Mouse (Mus musculus) hematopoietic stem cell, adult 5-6 weeks (primary cell): Measurements from ENCODE around the gene Ctnnbl1. TPM values are rescaled to one million over a fixed set of nuclear protein-coding genes. Genes with fewer than 3 reads are reported as not detected.

Source experiments
- ATAC-seq, 2 experiments: fragments of 125-278 bp in 1 of 2; replicated peaks in 1 of 2; 2 replicates each; pipeline ENCODE4 v1.8.0; 2016 to 2017; ENCODE audit warnings: inconsistent platforms in 2 of 2, mild to moderate bottlenecking in 2 of 2, moderate number of reproducible peaks in 2 of 2, low read depth in 1 of 2, moderate TSS enrichment in 1 of 2; ENCODE audit not compliant: low FRiP score in 2 of 2, poor library complexity in 2 of 2, severe bottlenecking in 2 of 2, insufficient read depth in 1 of 2, low TSS enrichment in 1 of 2
- total RNA-seq: library from RNA; stranded (forward); fragments of 172-1452, 232-1000 nt; gene quantifications from 2 replicates; pipeline ENCODE4 v1.2.3, GENCODE M21; 2017

The Ctnnbl1 gene
- total RNA-seq, 1 experiment from 2014 or later = 52.5 TPM

DNA sequence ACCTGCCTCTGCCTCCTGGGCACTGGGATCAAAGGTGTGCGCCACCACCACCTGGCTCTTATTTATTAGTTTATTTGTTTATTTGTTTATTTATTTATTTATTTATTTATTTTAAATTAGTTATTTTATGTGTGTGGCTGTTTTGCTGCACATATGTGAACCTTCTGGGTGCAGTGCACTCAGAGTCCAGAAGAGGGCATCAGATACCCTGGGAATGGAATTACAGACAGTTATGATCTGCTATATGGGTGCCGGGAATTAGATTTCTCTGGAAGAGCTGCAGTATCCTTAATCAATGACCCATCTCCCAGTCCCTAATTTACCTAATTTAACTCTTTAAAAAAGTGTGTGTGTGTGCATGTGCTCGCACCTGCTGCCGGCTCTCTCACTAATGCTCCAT is 8.5 kb downstream of the Ctnnbl1 start:
- ATAC-seq = no peak

DNA sequence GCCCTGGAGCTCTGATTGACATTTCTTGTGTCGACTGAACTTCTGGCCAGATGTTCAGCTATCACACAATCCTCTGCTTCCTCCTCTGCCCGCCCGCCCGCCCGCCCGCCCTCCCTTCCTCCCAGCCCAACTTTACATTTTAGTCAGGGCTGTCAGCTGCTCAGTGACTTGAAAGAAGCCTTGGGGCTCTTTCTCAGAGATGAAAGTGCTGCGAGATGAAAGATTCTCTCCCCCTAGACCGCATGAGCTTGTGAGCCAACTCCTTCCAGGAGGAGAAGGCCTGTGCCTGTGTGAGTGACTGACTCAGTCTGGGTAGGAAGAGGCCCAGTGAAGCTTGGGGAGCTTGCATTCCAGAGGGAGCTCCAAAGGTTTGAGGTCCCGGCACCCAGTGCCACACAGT is 9.4 kb downstream of the Ctnnbl1 start:
- ATAC-seq = no peak

DNA sequence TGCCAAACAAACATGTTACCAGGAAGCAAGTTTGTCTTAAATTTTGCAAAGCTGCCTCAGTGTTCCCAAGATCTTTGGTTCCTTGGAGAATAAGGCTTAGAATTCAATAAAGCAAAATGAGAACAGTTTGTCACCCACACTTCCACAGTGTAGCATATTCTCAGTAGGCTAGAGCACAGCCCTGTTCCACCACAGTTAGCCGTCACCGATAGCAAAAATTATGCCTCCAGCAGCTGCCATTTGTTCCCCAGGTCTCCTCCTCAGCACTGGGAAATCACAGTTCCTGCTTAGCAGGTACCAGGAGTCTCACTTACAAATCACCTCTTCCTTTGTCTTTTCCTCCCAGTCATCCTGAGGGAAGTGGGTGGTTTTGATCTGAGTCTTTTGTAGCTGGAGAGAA is 10.8 kb downstream of the Ctnnbl1 start:
- ATAC-seq = no peak

DNA sequence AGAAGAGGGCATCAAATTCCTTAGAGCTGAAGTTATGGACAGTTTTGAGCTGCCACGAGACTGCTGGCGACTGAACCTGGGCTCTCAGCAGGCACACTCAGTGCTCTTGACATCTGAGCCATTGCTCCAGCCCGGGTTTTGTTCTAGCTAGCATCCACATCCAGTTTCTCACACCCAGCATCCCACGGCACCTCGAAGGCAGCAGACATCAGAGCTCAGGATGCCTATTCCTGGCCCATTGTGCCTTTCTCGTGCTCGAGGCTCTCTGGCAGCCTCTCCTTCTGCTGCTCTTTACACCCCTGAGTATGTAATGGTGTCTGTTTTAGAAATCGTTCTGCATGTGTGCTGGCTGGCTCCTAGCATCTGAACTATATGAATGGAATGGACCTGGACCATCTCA is 13.3 kb downstream of the Ctnnbl1 start:
- no peak for ATAC-seq

DNA sequence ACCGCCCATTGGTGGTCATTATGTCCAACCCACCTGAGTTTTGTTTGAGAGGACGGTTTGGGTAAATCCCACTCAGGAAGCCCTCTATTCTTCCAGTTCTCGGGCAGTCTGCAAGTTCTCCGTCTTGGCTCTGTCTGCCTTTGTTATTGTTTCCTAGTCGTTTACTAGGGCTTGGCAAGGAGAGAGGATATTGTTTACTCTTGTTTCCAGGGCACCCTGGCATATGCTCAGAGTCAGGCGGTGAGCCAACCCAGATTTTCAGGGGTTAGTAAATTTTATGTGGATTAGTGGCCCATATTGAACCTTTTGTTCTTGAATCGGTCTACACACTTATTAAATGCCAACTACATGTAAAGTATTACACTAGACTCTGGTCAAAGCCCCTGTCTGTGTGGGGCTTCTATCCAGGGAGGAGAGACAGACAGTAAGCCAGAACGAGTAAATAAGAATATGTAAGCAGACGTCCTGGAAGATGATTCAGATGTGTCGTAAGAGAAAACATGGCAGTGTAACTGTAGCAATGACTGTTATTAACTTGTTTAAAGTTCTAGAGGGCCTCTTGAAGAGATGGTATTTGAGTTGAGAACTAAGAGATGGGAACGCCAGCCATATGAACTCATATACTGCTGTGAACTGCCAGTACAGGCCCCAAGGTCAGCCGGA is 13.9 kb downstream of the Ctnnbl1 start:
- ATAC-seq = no peak

DNA sequence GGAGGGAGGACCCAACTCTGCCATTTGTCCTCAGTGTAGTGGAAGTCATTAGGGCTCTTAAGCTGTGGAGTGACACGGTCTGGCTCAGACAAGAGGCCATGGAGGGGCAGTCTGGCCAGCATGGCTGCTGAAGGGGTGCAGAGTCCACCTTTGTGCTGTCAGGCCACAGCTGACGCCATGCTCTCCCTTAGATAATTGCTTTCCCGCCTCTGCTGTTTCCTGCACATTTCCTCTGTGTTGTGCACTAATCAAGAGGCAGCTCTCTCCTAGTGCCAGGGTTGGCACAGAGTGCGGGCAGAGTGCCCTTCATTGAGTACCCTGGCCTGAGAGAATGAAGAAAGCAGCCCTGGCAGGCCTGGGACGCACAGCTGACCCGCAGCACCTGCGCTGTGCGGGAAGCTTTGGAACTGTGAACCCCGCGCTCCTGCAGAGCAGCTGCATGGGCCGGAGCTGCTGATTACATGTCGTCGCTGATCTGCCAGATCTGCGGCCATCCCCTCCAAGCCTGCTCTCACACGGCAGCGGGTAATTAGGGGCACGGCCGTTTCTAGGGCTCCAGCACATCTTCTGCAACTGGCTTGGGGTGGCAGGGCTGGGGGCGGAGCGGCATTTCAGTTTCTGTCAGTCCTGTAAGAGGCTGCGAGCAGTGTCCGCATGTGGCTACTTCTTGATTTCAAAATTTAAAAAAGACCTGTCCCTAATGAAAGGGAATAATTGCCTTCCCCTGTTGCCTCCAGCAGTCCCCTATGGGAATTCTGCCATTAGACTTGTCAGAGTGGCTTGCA is 14.6 kb downstream of the Ctnnbl1 start:
- no peak for ATAC-seq

DNA sequence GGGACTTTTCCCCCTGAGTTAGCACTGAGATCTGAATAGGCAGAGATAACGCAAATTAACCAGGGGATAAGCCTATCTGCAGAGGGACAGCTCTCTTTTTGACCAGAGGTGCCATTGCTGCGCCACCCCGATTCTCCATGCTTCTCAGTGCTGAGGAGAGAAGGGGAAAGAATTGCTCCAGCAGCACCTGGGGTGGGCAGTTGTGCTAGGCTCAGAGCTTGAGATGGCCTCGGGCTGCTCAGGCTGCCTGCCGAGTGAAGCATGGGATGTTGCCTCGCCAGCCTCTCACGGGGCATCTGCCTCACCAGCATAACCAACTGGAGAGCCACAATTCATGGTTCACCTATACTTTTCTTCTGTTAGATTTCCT is 15.2 kb downstream of the Ctnnbl1 start:
- no peak for ATAC-seq

DNA sequence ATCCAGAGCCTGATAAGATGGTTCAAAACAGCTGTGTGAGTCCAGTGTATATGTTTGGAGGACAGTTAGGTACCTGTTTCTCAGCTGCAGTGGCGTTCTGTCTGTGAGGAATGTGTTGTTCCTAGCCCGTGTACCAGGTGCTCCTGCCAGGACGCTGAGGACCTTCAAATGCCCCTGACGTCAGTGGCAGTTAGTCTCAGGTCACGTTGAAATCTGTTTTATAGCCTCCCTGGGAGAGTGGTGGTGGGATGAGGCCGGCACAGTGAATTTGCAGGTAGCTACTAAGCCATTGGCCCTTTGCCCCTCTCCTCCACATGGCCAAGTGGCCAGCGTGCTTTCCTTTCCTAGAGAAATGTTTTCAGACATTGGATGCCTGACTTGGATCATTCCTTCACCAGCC is 18.6 kb downstream of the Ctnnbl1 start:
- ATAC-seq = no peak

DNA sequence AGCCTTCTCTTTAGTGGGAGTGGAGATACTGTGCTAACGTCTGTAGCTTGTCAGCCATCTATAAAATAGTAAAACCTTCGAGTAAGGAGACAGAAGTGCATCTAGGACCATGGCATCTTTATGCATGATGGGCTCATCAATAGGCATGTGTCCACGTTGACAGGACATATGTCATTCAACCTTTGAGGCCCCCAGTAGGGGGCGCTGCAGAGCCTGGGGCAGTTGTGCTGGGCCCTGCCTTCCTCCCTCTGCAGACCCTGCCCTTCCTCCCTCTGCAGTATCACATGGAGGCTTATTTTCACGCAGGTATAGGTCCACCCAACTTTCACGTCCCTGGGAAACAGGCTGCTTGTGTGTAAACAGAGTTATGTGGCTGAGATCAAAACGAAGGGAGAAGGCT is 19.0 kb downstream of the Ctnnbl1 start:
- ATAC-seq = no peak

DNA sequence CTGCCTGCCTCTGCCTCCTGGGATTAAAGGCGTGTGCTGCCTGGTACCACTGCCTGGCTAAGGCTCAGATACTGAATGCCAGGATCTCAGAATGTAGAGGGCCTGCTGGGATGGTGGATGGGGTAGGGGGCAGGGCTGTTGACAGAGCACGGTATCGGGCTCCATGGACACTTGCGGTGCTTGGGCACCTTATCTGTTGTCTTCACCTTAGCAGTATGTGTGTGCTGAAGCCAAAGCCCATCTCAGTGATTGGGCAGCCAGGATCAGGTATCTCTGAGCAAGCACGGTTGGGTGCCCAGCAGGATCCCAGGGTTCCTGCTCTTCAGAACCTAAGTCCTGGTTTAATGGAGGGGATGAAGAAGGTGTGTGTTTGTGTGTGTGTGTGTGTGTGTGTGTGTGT is 21.2 kb downstream of the Ctnnbl1 start:
- ATAC-seq = no peak

DNA sequence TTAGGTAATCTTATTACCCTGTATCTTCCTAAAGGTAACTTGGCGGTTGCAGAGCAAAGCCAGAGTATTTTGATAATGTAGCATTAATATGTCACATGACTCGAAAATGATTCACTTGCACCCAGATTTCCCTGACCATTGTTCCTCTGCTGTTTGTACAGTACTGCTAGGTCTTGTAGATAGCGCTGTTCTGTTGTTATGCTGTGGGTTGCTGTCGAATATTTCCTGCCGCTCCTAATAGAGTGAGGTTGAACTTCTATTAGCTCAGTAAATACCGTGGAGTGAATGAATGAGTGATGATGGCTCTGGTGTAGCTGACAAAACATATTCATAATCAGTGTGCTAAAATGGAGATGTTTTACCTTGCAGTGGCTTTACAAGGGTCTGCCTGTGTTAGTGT is 22.5 kb downstream of the Ctnnbl1 start:
- no peak for ATAC-seq

DNA sequence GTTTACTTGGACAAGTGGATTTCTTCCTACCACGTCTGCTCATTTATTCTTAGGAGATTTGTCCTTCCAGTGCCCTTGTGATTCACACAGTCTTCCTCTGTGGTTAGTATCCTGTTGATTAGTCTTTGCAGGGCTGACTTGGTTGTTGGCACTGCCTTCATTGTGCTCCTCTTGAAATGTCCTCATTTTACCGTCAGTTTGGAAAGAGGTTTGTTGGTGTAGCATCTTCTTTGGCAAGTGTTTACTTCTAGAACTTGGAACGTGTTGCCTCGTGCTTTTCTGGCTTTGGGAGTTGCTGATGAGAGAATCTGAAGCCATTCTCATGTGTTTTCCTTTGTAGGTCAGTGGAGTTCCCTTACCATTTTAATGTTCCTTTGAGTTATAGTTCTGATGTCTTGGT is 25.7 kb downstream of the Ctnnbl1 start:
- ATAC-seq = no peak

DNA sequence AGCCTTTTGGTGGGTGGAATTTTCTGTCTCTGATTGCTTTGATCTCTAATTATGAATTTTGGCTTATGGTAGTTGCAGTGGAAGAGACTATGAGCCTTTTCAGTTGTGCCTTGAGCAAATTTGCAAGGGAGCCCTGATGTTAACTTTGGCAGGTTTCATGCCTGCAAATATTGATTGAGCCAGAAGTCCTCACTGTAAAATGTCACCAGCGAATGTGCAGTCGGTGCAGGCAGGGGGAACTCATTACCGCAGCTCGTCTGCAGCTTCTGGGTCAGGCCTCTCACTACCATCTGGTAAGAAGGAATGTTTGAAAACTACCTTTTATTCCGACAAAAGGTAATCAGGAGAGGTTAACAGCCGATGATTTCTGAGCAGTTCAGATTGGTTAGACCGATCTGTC is 29.4 kb downstream of the Ctnnbl1 start:
- no peak for ATAC-seq

DNA sequence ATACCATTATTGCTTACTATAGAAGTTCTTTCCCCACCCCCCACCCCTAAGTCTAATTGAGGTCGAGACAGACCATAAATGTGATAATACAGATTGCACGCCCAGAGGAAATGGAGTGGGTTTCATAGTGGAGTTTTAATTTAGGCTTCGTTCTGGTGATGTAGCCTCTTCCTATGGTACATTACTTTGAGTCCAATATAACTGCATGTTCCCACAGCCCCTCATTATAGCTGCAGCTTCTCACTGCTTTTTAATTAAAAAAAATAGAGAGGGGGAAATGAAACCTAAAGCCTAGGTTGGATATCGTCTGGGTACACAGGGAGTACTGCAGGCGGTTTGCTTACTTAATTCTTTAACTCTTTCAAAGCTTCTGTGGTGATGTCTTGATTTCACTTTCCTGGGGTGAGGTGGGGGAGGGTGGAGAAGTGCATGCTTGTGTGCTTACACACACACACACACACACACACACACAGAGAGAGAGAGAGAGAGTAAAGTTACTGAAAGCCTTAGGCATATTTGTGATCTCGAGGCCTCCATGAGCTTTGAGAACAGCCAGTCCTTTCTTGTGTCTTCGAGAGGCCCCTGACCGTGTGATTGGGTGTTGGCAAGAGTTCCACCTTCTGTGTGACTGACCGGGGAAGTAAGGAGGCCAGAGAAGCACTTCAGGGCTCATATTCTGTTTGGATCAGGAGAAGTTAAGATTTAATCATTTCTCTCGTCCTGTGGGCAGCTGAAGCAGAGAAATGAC is 31.7 kb downstream of the Ctnnbl1 start:
- ATAC-seq = no peak

DNA sequence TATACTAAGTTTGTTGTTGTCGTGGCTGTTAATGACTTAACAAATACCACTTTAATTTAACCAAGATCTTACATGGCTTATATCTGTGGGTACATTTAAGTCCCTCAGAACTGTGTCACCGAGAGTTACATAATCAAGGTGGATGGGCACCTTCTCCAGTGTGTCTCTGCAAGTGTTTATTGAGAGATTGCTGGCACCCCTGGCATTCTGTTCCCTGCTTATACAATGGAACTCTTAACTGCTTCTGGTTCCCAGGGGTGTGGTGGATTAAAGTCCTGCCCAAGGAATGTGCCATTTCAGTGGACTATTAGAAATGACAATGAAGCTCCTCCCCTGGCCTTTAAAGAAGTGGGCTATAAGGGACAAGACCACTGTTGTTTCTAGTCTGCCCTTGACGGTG is 33.6 kb downstream of the Ctnnbl1 start:
- no peak for ATAC-seq

DNA sequence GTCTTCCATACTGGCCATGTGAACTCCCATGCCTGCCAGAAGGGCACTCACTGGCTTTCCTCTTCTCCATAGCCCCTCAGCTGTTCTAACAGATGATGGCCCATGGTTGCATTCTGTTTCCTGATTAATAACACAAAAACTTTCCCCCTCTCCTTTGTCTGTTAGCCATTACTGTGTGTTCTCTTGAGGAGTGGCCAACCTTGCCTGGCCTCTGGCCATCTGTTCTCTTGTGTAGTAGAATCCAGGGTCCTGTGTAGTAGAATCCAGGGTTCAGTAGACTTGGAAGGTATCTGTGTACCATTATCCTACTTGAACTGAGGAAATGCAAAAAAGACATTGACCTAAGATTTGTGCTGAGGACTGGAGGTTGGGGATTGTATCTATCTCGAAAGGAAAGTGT is 36.5 kb downstream of the Ctnnbl1 start:
- no peak for ATAC-seq

DNA sequence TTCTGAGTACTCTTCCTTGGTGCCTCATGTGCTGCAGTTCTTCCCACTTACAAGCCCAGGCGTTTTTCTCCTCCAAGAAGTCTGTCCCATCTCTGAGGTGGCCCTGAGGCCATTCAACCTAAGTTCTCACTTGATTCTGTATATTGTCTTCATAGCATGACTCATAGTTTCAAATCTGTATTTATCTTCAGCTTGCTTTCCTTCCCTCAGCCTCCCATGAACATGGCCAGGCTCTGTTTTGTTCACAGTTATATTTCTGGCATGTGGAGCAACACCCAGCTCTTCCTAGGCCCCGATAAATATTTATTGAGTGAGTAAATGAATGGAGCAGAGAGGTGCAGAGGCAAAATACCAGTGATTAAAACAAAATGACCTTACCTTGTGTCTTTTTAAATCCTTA is 38.8 kb downstream of the Ctnnbl1 start:
- ATAC-seq = no peak

DNA sequence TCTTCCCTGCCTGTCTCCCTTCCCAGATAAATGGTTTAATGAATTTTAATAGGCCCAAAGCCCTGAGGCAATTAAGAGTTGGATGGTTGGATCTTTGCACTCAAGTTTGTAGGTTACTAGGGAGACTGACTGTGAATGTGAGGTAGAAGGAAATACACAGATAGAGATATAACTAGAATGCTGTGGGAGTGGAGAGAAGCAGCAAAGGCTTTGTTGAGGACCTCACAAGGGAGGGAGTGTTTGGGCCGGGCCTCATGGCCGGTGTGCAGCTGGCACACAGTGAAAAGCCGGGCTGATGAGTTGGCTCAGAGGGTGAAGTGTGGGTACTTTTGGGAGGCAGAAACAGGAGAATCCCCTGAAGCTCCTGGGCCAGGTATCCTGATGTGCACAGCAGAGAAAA is 43.8 kb downstream of the Ctnnbl1 start:
- no peak for ATAC-seq
